Mouse (Mus musculus) urinary bladder, postnatal 14 days (tissue): ENCODE measurements around the gene Gm17542.
"Not testable (repeated sequence)": the region's sequence is repeated elsewhere in the genome, so short reads cannot be mapped to it uniquely, and the experiment has no call there.

ENCODE experiments used
- DNase-seq: peaks from one replicate; pipeline ENCODE4 v3.0.0; 2021; ENCODE audit warnings: low spot score

The Gm17542 gene

GRCm38 (mm10) chr10:58718110-58718509 lies at the start of gene Gm17542:
Gm17542 (minus strand) TSS chr10:58718210.
- not testable (repeated sequence) for DNase-seq

- DNase-seq: no peak
Observed at GRCm38 (mm10) chr10:58739779-58740178, 21.8 kb upstream of the Gm17542 start.

- DNase-seq: no peak
Observed at GRCm38 (mm10) chr10:58738152-58738551, 20.1 kb upstream of the Gm17542 start.

GRCm38 (mm10) chr10:58714789-58715148 lies 3.2 kb downstream of the Gm17542 start:
- no peak for DNase-seq

- no peak for DNase-seq
Observed at GRCm38 (mm10) chr10:58713855-58714788, 3.9 kb downstream of the Gm17542 start.

- DNase-seq: no peak
Observed at GRCm38 (mm10) chr10:58713225-58713624, 4.8 kb downstream of the Gm17542 start.

- DNase-seq: no peak
Observed at GRCm38 (mm10) chr10:58709021-58709420, 9.0 kb downstream of the Gm17542 start.

- DNase-seq: no peak
Observed at GRCm38 (mm10) chr10:58700578-58700977, 17.4 kb downstream of the Gm17542 start.

- no peak for DNase-seq
Observed at GRCm38 (mm10) chr10:58700160-58700559, 17.9 kb downstream of the Gm17542 start.

GRCm38 (mm10) chr10:58698955-58699354 lies 19.1 kb downstream of the Gm17542 start:
- DNase-seq: no peak

GRCm38 (mm10) chr10:58691051-58691450 lies 27.0 kb downstream of the Gm17542 start:
- peak; percentile 21 for DNase-seq

- DNase-seq: no peak
Observed at GRCm38 (mm10) chr10:58679298-58679697, 38.7 kb downstream of the Gm17542 start.

GRCm38 (mm10) chr10:58675533-58675932 lies 42.5 kb downstream of the Gm17542 start, which contains the start of gene Edar:
Edar (minus strand) TSS chr10:58675654.
- DNase-seq: peak; percentile 89

GRCm38 (mm10) chr10:58673278-58674061 lies 44.5 kb downstream of the Gm17542 start:
- peak; percentile 87 for DNase-seq

- DNase-seq: no peak
Observed at GRCm38 (mm10) chr10:58672557-58673277, 45.3 kb downstream of the Gm17542 start.

GRCm38 (mm10) chr10:58663868-58664267 lies 54.1 kb downstream of the Gm17542 start:
- DNase-seq: no peak
